Mouse (Mus musculus) myocyte (in vitro differentiated cells): ENCODE data around the gene Snx33. TPM values are rescaled to one million over a fixed set of nuclear protein-coding genes. Genes with fewer than 3 reads are reported as not detected.
"Not testable (repeated sequence)": the region's sequence is repeated elsewhere in the genome, so short reads cannot be mapped to it uniquely, and the experiment has no call there.

Source experiments
- H3K27me3 ChIP-seq: one replicate; pipeline ENCODE4 v1.6.1; 2011; ENCODE audit not compliant: control insufficient read depth, insufficient read depth, insufficient read length
- H3K36me3 ChIP-seq: one replicate; pipeline ENCODE4 v1.6.1; 2011; ENCODE audit not compliant: control insufficient read depth, insufficient read depth
- H3K4me2 ChIP-seq: one replicate; pipeline ENCODE4 v1.6.1; 2011; ENCODE audit warnings: low read depth, control low read depth
- H3K4me3 ChIP-seq: one replicate; pipeline ENCODE4 v1.5.1; 2011; ENCODE audit warnings: mild to moderate bottlenecking, control low read depth, moderate library complexity
- H3K79me2 ChIP-seq: one replicate; pipeline ENCODE4 v1.6.1; 2011; ENCODE audit not compliant: control insufficient read depth, insufficient read depth
- H3ac ChIP-seq: one replicate; pipeline ENCODE4 v1.6.1; 2011; ENCODE audit not compliant: control insufficient read depth, insufficient read length
- CEBPB ChIP-seq: IDR thresholded peaks from 2 replicates; pipeline ENCODE4 v1.6.1; 2011; ENCODE audit warnings: mild to moderate bottlenecking, moderate library complexity; ENCODE audit not compliant: poor library complexity, insufficient read depth, severe bottlenecking
- E2F4 ChIP-seq: IDR thresholded peaks from one replicate; pipeline ENCODE4 v1.6.1; 2011; ENCODE audit warnings: mild to moderate bottlenecking, control low read depth, moderate library complexity; ENCODE audit not compliant: insufficient read depth
- MAX ChIP-seq: IDR thresholded peaks from one replicate; pipeline ENCODE4 v1.6.1; 2011; ENCODE audit warnings: low read depth, mild to moderate bottlenecking, control low read depth
- MYOD1 ChIP-seq, 3 experiments: IDR thresholded peaks; one replicate each; pipeline ENCODE4 v1.6.1; 2011; ENCODE audit warnings: control low read depth in 2 of 3, low read depth in 2 of 3, mild to moderate bottlenecking in 2 of 3, moderate library complexity in 1 of 3; ENCODE audit not compliant: insufficient read length in 2 of 3, control insufficient read depth in 1 of 3
- MYOG ChIP-seq, 3 experiments: IDR thresholded peaks; one replicate each; pipeline ENCODE4 v1.6.1; 2011; ENCODE audit warnings: control low read depth in 2 of 3, low read depth in 2 of 3, mild to moderate bottlenecking in 2 of 3; ENCODE audit not compliant: insufficient read length in 2 of 3, control insufficient read depth in 1 of 3, insufficient read depth in 1 of 3
- POLR2A ChIP-seq: IDR thresholded peaks from one replicate; pipeline ENCODE4 v1.6.1; 2011; ENCODE audit warnings: low read depth, mild to moderate bottlenecking, control low read depth, moderate library complexity; ENCODE audit not compliant: insufficient read length
- POLR2AphosphoS2 ChIP-seq: IDR thresholded peaks from one replicate; pipeline ENCODE4 v1.6.1; 2011; ENCODE audit warnings: low read depth, control low read depth; ENCODE audit not compliant: insufficient read length
- REST ChIP-seq: IDR thresholded peaks from one replicate; pipeline ENCODE4 v1.6.1; 2011; ENCODE audit warnings: mild to moderate bottlenecking, control low read depth, moderate library complexity; ENCODE audit not compliant: insufficient read depth, insufficient read length
- SRF ChIP-seq: IDR thresholded peaks from one replicate; pipeline ENCODE4 v1.6.1; 2011; ENCODE audit warnings: low read depth; ENCODE audit not compliant: control insufficient read depth, insufficient read length
- TCF12 ChIP-seq: IDR thresholded peaks from one replicate; pipeline ENCODE4 v1.6.1; 2011; ENCODE audit warnings: mild to moderate bottlenecking, control low read depth; ENCODE audit not compliant: poor library complexity, insufficient read depth, severe bottlenecking
- TCF3 ChIP-seq: IDR thresholded peaks from one replicate; pipeline ENCODE4 v1.6.1; 2011; ENCODE audit warnings: low read depth, control low read depth; ENCODE audit not compliant: insufficient read length
- USF1 ChIP-seq: IDR thresholded peaks from one replicate; pipeline ENCODE4 v1.6.1; 2011; ENCODE audit warnings: low read depth, mild to moderate bottlenecking, control low read depth, moderate library complexity
- polyA plus RNA-seq: library from polyadenylated mRNA; unstranded; fragments of >200 nt; fragmentation: generic; extraction: Trizol; gene quantifications from one replicate; pipeline ENCODE4 v1.2.1, GENCODE M21; 2012; ENCODE audit warnings: missing spikeins

Snx33 gene
- polyA plus RNA-seq, 1 experiment, result 9.4 TPM

GRCm38 (mm10) chr9:56918466-56918865, 9.7 kb downstream of the Snx33 start:
- no peaks in the 10 kb centered on the region for H3K27me3 ChIP-seq
- no peak overlapping the region for H3ac ChIP-seq
- peaks cover 17% of the 10 kb centered on the region for H3K79me2 ChIP-seq
- H3K4me3 ChIP-seq, result no peak overlapping the region
- peaks cover 50% of the 10 kb centered on the region for H3K36me3 ChIP-seq
- no peak for TF ChIP-seq POLR2A
- no peak overlapping the region for H3K4me2 ChIP-seq

GRCm38 (mm10) chr9:56917131-56917530, 11.0 kb downstream of the Snx33 start:
- peaks cover 42% of the 10 kb centered on the region for H3K36me3 ChIP-seq
- no peak overlapping the region for H3ac ChIP-seq
- H3K27me3 ChIP-seq, result no peaks in the 10 kb centered on the region
- H3K79me2 ChIP-seq, result peaks cover 5% of the 10 kb centered on the region
- no peak for TF ChIP-seq MYOG (IDR thresholded peaks at IDR 0.05; ENCODE audit: control insufficient read depth in 1 of 3, insufficient read depth in 1 of 3, insufficient read length in 2 of 3, low read depth in 2 of 3)
- TF ChIP-seq CEBPB, result no peak
- no peak for TF ChIP-seq MYOD1 (IDR thresholded peaks at IDR 0.05; ENCODE audit: control insufficient read depth in 1 of 3, insufficient read length in 2 of 3, low read depth in 2 of 3)
- no peak overlapping the region for H3K4me3 ChIP-seq
- H3K4me2 ChIP-seq, result no peak overlapping the region

GRCm38 (mm10) chr9:56915695-56916410, 12.3 kb downstream of the Snx33 start:
- H3K27me3 ChIP-seq, result no peaks in the 10 kb centered on the region
- H3ac ChIP-seq, result no peak overlapping the region
- H3K4me3 ChIP-seq, result no peak overlapping the region
- TF ChIP-seq POLR2AphosphoS2, result no peak
- no peak for TF ChIP-seq SRF
- no peak for TF ChIP-seq MAX
- TF ChIP-seq TCF12, result no peak
- no peak for TF ChIP-seq MYOG (IDR thresholded peaks at IDR 0.05; ENCODE audit: control insufficient read depth in 1 of 3, insufficient read depth in 1 of 3, insufficient read length in 2 of 3, low read depth in 2 of 3)
- no peak for TF ChIP-seq TCF3
- no peak for TF ChIP-seq POLR2A
- TF ChIP-seq CEBPB, result no peak
- no peak for TF ChIP-seq REST
- no peak for TF ChIP-seq USF1
- TF ChIP-seq E2F4, result no peak
- TF ChIP-seq MYOD1 (IDR thresholded peaks at IDR 0.05; ENCODE audit: control insufficient read depth in 1 of 3, insufficient read length in 2 of 3, low read depth in 2 of 3), result no peak
- no peaks in the 10 kb centered on the region for H3K79me2 ChIP-seq
- H3K4me2 ChIP-seq, result no peak overlapping the region
- peaks cover 30% of the 10 kb centered on the region for H3K36me3 ChIP-seq

GRCm38 (mm10) chr9:56915116-56915515, 13.1 kb downstream of the Snx33 start:
- TF ChIP-seq USF1 (no peak), CEBPB (no peak), POLR2A (no peak)
- no peak overlapping the region for H3ac ChIP-seq
- peaks cover 28% of the 10 kb centered on the region for H3K36me3 ChIP-seq

GRCm38 (mm10) chr9:56913991-56914390, 14.2 kb downstream of the Snx33 start:
- Histone ChIP-seq H3K27me3 (no peaks in the 10 kb centered on the region), H3ac (no peak overlapping the region), H3K4me2 (peak overlapping the region; percentile 27), H3K36me3 (peaks cover 18% of the 10 kb centered on the region), H3K79me2 (no peaks in the 10 kb centered on the region), H3K4me3 (no peak overlapping the region)
- TF ChIP-seq REST (no peak), POLR2A (no peak), POLR2AphosphoS2 (no peak), USF1 (no peak), CEBPB (no peak), MAX (no peak), TCF3 (no peak), MYOG (IDR thresholded peaks at IDR 0.05; ENCODE audit: control insufficient read depth in 1 of 3, insufficient read depth in 1 of 3, insufficient read length in 2 of 3, low read depth in 2 of 3) (no peak), TCF12 (no peak)

More at GRCm38 (mm10) chr9:56915116-56915515, 13.1 kb downstream of the Snx33 start:
- Histone ChIP-seq H3K79me2 (no peaks in the 10 kb centered on the region), H3K4me3 (no peak overlapping the region), H3K4me2 (no peak overlapping the region), H3K27me3 (no peaks in the 10 kb centered on the region)

- H3K4me2 ChIP-seq, result no peak overlapping the region
- H3K36me3 ChIP-seq, result peaks cover under 1% of the 10 kb centered on the region
- H3K27me3 ChIP-seq, result no peaks in the 10 kb centered on the region
Measured at GRCm38 (mm10) chr9:56911017-56911416, 17.2 kb downstream of the Snx33 start.

GRCm38 (mm10) chr9:56909991-56910390, 18.2 kb downstream of the Snx33 start:
- not testable (repeated sequence) for H3K4me2 ChIP-seq, H3K27me3 ChIP-seq, H3K79me2 ChIP-seq, H3ac ChIP-seq, H3K4me3 ChIP-seq, H3K36me3 ChIP-seq

More at GRCm38 (mm10) chr9:56911017-56911416, 17.2 kb downstream of the Snx33 start:
- no peak for TF ChIP-seq SRF
- TF ChIP-seq POLR2AphosphoS2, result peak; percentile 62
- TF ChIP-seq E2F4, result no peak
- TF ChIP-seq TCF12, result no peak
- TF ChIP-seq REST, result no peak
- TF ChIP-seq USF1, result no peak
- Histone ChIP-seq H3ac (no peak overlapping the region), H3K79me2 (no peaks in the 10 kb centered on the region), H3K4me3 (no peak overlapping the region)
